Comparison of ENCODE assay signal across 8 mouse cellular contexts in the genomic region with DNA sequence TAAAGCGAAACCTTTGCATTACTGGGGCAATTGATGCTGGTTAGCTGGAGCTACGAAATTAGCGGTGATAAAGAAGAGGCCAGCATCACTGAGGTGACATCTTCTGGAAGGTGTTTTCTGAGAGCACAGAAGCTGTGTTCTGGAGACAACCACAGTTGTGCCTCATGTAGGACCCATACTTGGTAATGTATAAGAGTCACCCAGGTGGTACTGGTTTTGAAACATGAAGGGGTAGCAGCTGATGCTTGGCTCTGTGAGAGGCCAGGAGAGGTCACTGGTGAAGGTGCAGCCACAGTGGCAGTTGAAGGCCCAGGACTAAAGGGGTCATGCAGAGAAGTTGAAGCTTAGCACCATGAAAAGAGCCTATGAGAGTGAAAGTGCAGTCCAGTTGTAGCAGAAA. TPM values are rescaled to one million over a fixed set of nuclear protein-coding genes. Genes with fewer than 3 reads are reported as not detected.
DNase-seq lines count a peak whose midpoint lies in the region; ATAC-seq and TF ChIP-seq lines count a peak whose summit lies in the region.

A gene (plus strand): TSS at position 301 of the 400 bp plus-strand sequence.

- H3K4me1 ChIP-seq in cortical plate, adult 2 months (ENCODE audit: control insufficient read depth, insufficient read depth, low read length) = no peaks in the 10 kb centered on the region; the same call in 1 of the 2 replicates
- H3K4me1 ChIP-seq in heart, postnatal 0 days (ENCODE audit: control insufficient read depth, insufficient read depth) = no peaks in the 10 kb centered on the region
- H3K4me1 ChIP-seq in limb, embryonic 12.5 days (replicated peaks) = peaks cover 7% of the 10 kb centered on the region

- no peak within 1 kb of the TSS for H3K9ac ChIP-seq in heart, postnatal 0 days (replicated peaks; ENCODE audit: low read depth, low read length)
- H3K9ac ChIP-seq in limb, embryonic 12.5 days (replicated peaks) = no peak within 1 kb of the TSS

- no peak for DNase-seq in left cerebral cortex, adult 18-20 months (ENCODE audit: low spot score in 2 of 2)
- no peak for DNase-seq in left cerebral cortex, adult 11 months (ENCODE audit: low spot score)
- no peak for DNase-seq in heart, postnatal 0 days (ENCODE audit: low spot score)
- no peak for DNase-seq in Muller cell, postnatal 12 days (ENCODE audit: inconsistent ontology term)
- no peak for DNase-seq in ovary, postnatal 14 days (ENCODE audit: low spot score)

- H3K36me3 ChIP-seq in heart, postnatal 0 days (replicated peaks; ENCODE audit: control insufficient read depth, insufficient read depth, low read length) = no peaks in the 10 kb centered on the region
- no peaks in the 10 kb centered on the region for H3K36me3 ChIP-seq in limb, embryonic 12.5 days

- TF ChIP-seq EP300 in heart, postnatal 0 days (IDR thresholded peaks at IDR 0.05; ENCODE audit: low read depth) = no peak

- WGBS in heart, postnatal 0 days = 75% methylated on average over 3 of the region's 3 CpGs
- 88% methylated on average over 3 of the region's 3 CpGs for WGBS in limb, embryonic 12.5 days

- no peak within 1 kb of the TSS; the same call in 1 of the 2 replicates for H3K4me3 ChIP-seq in cortical plate, adult 2 months (ENCODE audit: insufficient read depth, low read length)
- no peak within 1 kb of the TSS for H3K4me3 ChIP-seq in heart, postnatal 0 days (ENCODE audit: low read depth, low read length)
- H3K4me3 ChIP-seq in limb, embryonic 12.5 days (replicated peaks) = no peak within 1 kb of the TSS

- H3K27ac ChIP-seq in cortical plate, adult 2 months (ENCODE audit: insufficient read depth, low read length) = no peak within 1 kb of the TSS
- no peak within 1 kb of the TSS for H3K27ac ChIP-seq in heart, postnatal 0 days (ENCODE audit: low read depth)
- no peak within 1 kb of the TSS for H3K27ac ChIP-seq in limb, embryonic 12.5 days

- H3K27me3 ChIP-seq in heart, postnatal 0 days (ENCODE audit: control insufficient read depth, insufficient read depth, low read length) = no peaks in the 10 kb centered on the region
- H3K27me3 ChIP-seq in limb, embryonic 12.5 days = no peaks in the 10 kb centered on the region

- H3K4me2 ChIP-seq in heart, postnatal 0 days (ENCODE audit: low read depth, low read length) = no peak within 1 kb of the TSS
- no peak within 1 kb of the TSS; the same call in 1 of the 2 replicates for H3K4me2 ChIP-seq in limb, embryonic 12.5 days

- no peak for TF ChIP-seq CTCF in cortical plate, adult 2 months (IDR thresholded peaks at IDR 0.05; ENCODE audit: extremely low read depth, insufficient read depth, low read length)
- TF ChIP-seq CTCF in heart, postnatal 0 days (IDR thresholded peaks at IDR 0.05; ENCODE audit: low read depth) = no peak

- TF ChIP-seq POLR2A in cortical plate, adult 2 months (IDR thresholded peaks at IDR 0.05; ENCODE audit: extremely low read depth, insufficient read depth, low read length) = no peak

- H3K9me3 ChIP-seq in heart, postnatal 0 days (replicated peaks; ENCODE audit: control insufficient read depth, low read length) = no peaks in the 10 kb centered on the region
- no peaks in the 10 kb centered on the region for H3K9me3 ChIP-seq in limb, embryonic 12.5 days

- ATAC-seq in heart, postnatal 0 days (ENCODE audit: insufficient read depth, low read depth) = no peak
- no peak for ATAC-seq in limb, embryonic 12.5 days (ENCODE audit: insufficient number of reproducible peaks, insufficient read depth, low FRiP score, low TSS enrichment, low read depth)
- ATAC-seq in megakaryocyte-erythroid progenitor cell, adult 5-6 weeks (replicated peaks; ENCODE audit: low FRiP score, low TSS enrichment, poor library complexity, severe bottlenecking) = no peak

RNA-seq across cellular contexts. Expression of the gene that starts here (rescaled TPM):
- total RNA-seq in left cerebral cortex, adult 18-20 months (2021) = 10 to 100 TPM; 37.3 to 38.4 TPM
- 46.7 and 48.0 TPM in 2 replicates for polyA plus RNA-seq in cortical plate, adult 2 months (2012; rRNA removed)
- total RNA-seq in heart, postnatal 0 days (2014; rRNA removed; ENCODE audit: low replicate concordance) = 22.6 and 27.9 TPM in 2 replicates
- 18.6 and 19.2 TPM in 2 replicates for polyA plus RNA-seq in heart, postnatal 0 days (2015; fragmentation: Nextera tagmentation; extraction: Ambion mirVana)
- 19.5 and 22.4 TPM in 2 replicates for polyA plus RNA-seq in limb, embryonic 12.5 days (2016; fragmentation: Nextera tagmentation; extraction: Ambion mirVana)
- 15.4 and 20.0 TPM in 2 replicates for total RNA-seq in megakaryocyte-erythroid progenitor cell, adult 5-6 weeks (2014; fragmentation: Nextera tagmentation)
- total RNA-seq in megakaryocyte-erythroid progenitor cell, adult 5-6 weeks (2017) = 9.0 and 10.6 TPM in 2 replicates
